Mouse (Mus musculus): ENCODE results near the gene Hfm1. TPM values are rescaled to one million over a fixed set of nuclear protein-coding genes. Genes with fewer than 3 reads are reported as not detected.

Gene Hfm1
- total RNA-seq, 1 experiment: 1.2 TPM

GRCm38 (mm10) chr5:106956467-106956866, 30.3 kb upstream of the Hfm1 start:
- no peak for TF ChIP-seq HCFC1 (IDR thresholded peaks at IDR 0.05; ENCODE audit: borderline replicate concordance, insufficient read depth, low read length)
- TF ChIP-seq MAFK (IDR thresholded peaks at IDR 0.05; ENCODE audit: insufficient read depth, low read depth, low read length): no peak
- no peak for TF ChIP-seq ZNF384 (IDR thresholded peaks at IDR 0.05; ENCODE audit: low read depth, low read length)
- TF ChIP-seq CHD2 (IDR thresholded peaks at IDR 0.05; ENCODE audit: low read depth, low read length): no peak
- TF ChIP-seq ZC3H11A (IDR thresholded peaks at IDR 0.05; ENCODE audit: borderline replicate concordance, low read depth, low read length): no peak
- in situ Hi-C loops (cut with MboI; ENCODE audit: low sequenced_read_pairs in 2 of 2, unreplicated experiment in 2 of 2): no loop called here
- H3K9me3 ChIP-seq (ENCODE audit: control insufficient read depth, insufficient read depth, low read depth, low read length): no peaks in the 10 kb centered on the region
- no peak for DNase-seq (ENCODE audit: low read depth, low spot score)
- peaks cover 0 to 3% of the 10 kb centered on the region in 2 experiments; a peak in 1 of 4 replicates for H3K4me1 ChIP-seq (ENCODE audit: control insufficient read depth in 2 of 2, insufficient read depth in 2 of 2, low read length in 2 of 2, poor library complexity in 1 of 2)
- H3K4me3 ChIP-seq (ENCODE audit: insufficient read depth in 1 of 2, low read depth in 1 of 2, low read length in 2 of 2, poor library complexity in 1 of 2, severe bottlenecking in 1 of 2): no peak overlapping the region
- H3K36me3 ChIP-seq (ENCODE audit: control insufficient read depth, insufficient read depth, low read length, poor library complexity, severe bottlenecking): no peaks in the 10 kb centered on the region
- no peak overlapping the region for H3K9ac ChIP-seq (ENCODE audit: insufficient read depth, low read depth, low read length, poor library complexity, severe bottlenecking)
- H3K27ac ChIP-seq (ENCODE audit: insufficient read depth, low read depth, low read length, poor library complexity, severe bottlenecking): no peak overlapping the region

GRCm38 (mm10) chr5:106948683-106949082, 22.6 kb upstream of the Hfm1 start:
- no peak for TF ChIP-seq ZNF384 (IDR thresholded peaks at IDR 0.05; ENCODE audit: low read depth, low read length)
- TF ChIP-seq HCFC1 (IDR thresholded peaks at IDR 0.05; ENCODE audit: borderline replicate concordance, insufficient read depth, low read length): no peak
- no peak for TF ChIP-seq MAFK (IDR thresholded peaks at IDR 0.05; ENCODE audit: insufficient read depth, low read depth, low read length)
- TF ChIP-seq CHD2 (IDR thresholded peaks at IDR 0.05; ENCODE audit: low read depth, low read length): no peak
- no peak for TF ChIP-seq ZC3H11A (IDR thresholded peaks at IDR 0.05; ENCODE audit: borderline replicate concordance, low read depth, low read length)
- no peak for DNase-seq (ENCODE audit: low read depth, low spot score)

GRCm38 (mm10) chr5:106946342-106946741, 20.2 kb upstream of the Hfm1 start:
- DNase-seq (ENCODE audit: low read depth, low spot score): no peak
- no peaks in the 10 kb centered on the region for H3K36me3 ChIP-seq (ENCODE audit: control insufficient read depth, insufficient read depth, low read length, poor library complexity, severe bottlenecking)
- no peaks in the 10 kb centered on the region for H3K4me1 ChIP-seq (ENCODE audit: control insufficient read depth in 2 of 2, insufficient read depth in 2 of 2, low read length in 2 of 2, poor library complexity in 1 of 2)
- no peaks in the 10 kb centered on the region for H3K9me3 ChIP-seq (ENCODE audit: control insufficient read depth, insufficient read depth, low read depth, low read length)
- H3K9ac ChIP-seq (ENCODE audit: insufficient read depth, low read depth, low read length, poor library complexity, severe bottlenecking): no peak overlapping the region
- no peak overlapping the region for H3K4me3 ChIP-seq (ENCODE audit: insufficient read depth in 1 of 2, low read depth in 1 of 2, low read length in 2 of 2, poor library complexity in 1 of 2, severe bottlenecking in 1 of 2)
- no peak overlapping the region for H3K27ac ChIP-seq (ENCODE audit: insufficient read depth, low read depth, low read length, poor library complexity, severe bottlenecking)
- no peak for TF ChIP-seq ZNF384 (IDR thresholded peaks at IDR 0.05; ENCODE audit: low read depth, low read length)
- no peak for TF ChIP-seq HCFC1 (IDR thresholded peaks at IDR 0.05; ENCODE audit: borderline replicate concordance, insufficient read depth, low read length)
- no peak for TF ChIP-seq CHD2 (IDR thresholded peaks at IDR 0.05; ENCODE audit: low read depth, low read length)
- TF ChIP-seq MAFK (IDR thresholded peaks at IDR 0.05; ENCODE audit: insufficient read depth, low read depth, low read length): no peak
- in situ Hi-C loops (cut with MboI; ENCODE audit: low sequenced_read_pairs in 2 of 2, unreplicated experiment in 2 of 2): no loop called here

More at GRCm38 (mm10) chr5:106948683-106949082, 22.6 kb upstream of the Hfm1 start:
- Histone ChIP-seq H3K27ac (ENCODE audit: insufficient read depth, low read depth, low read length, poor library complexity, severe bottlenecking) (no peak overlapping the region), H3K4me1 (ENCODE audit: control insufficient read depth in 2 of 2, insufficient read depth in 2 of 2, low read length in 2 of 2, poor library complexity in 1 of 2) (no peaks in the 10 kb centered on the region), H3K9me3 (ENCODE audit: control insufficient read depth, insufficient read depth, low read depth, low read length) (no peaks in the 10 kb centered on the region), H3K4me3 (ENCODE audit: insufficient read depth in 1 of 2, low read depth in 1 of 2, low read length in 2 of 2, poor library complexity in 1 of 2, severe bottlenecking in 1 of 2) (no peak overlapping the region), H3K36me3 (ENCODE audit: control insufficient read depth, insufficient read depth, low read length, poor library complexity, severe bottlenecking) (no peaks in the 10 kb centered on the region), H3K9ac (ENCODE audit: insufficient read depth, low read depth, low read length, poor library complexity, severe bottlenecking) (no peak overlapping the region)
- in situ Hi-C loops (cut with MboI; ENCODE audit: low sequenced_read_pairs in 2 of 2, unreplicated experiment in 2 of 2): no loop called here

GRCm38 (mm10) chr5:106927996-106928395, 1.9 kb upstream of the Hfm1 start:
- in situ Hi-C loops (cut with MboI; ENCODE audit: low sequenced_read_pairs in 2 of 2, unreplicated experiment in 2 of 2): no loop called here
- no peak overlapping the region for H3K4me3 ChIP-seq (ENCODE audit: insufficient read depth in 1 of 2, low read depth in 1 of 2, low read length in 2 of 2, poor library complexity in 1 of 2, severe bottlenecking in 1 of 2)
- no peak for TF ChIP-seq MAFK (IDR thresholded peaks at IDR 0.05; ENCODE audit: insufficient read depth, low read depth, low read length)
- no peak overlapping the region for H3K27ac ChIP-seq (ENCODE audit: insufficient read depth, low read depth, low read length, poor library complexity, severe bottlenecking)
- no peaks in the 10 kb centered on the region for H3K9me3 ChIP-seq (ENCODE audit: control insufficient read depth, insufficient read depth, low read depth, low read length)
- H3K4me1 ChIP-seq (ENCODE audit: control insufficient read depth in 2 of 2, insufficient read depth in 2 of 2, low read length in 2 of 2, poor library complexity in 1 of 2): no peaks in the 10 kb centered on the region
- DNase-seq (ENCODE audit: low read depth, low spot score): no peak
- no peak overlapping the region for H3K9ac ChIP-seq (ENCODE audit: insufficient read depth, low read depth, low read length, poor library complexity, severe bottlenecking)
- H3K36me3 ChIP-seq (ENCODE audit: control insufficient read depth, insufficient read depth, low read length, poor library complexity, severe bottlenecking): no peaks in the 10 kb centered on the region

- Histone ChIP-seq H3K9ac (ENCODE audit: insufficient read depth, low read depth, low read length, poor library complexity, severe bottlenecking) (peak overlapping the region; percentile 77), H3K27ac (ENCODE audit: insufficient read depth, low read depth, low read length, poor library complexity, severe bottlenecking) (no peak overlapping the region)
- no peak for DNase-seq (ENCODE audit: low read depth, low spot score)
These were observed 207 bp upstream of the Hfm1 start for GRCm38 (mm10) chr5:106926369-106926686.

More at GRCm38 (mm10) chr5:106926369-106926686, 207 bp upstream of the Hfm1 start:
- Histone ChIP-seq H3K4me1 (ENCODE audit: control insufficient read depth in 2 of 2, insufficient read depth in 2 of 2, low read length in 2 of 2, poor library complexity in 1 of 2) (no peaks in the 10 kb centered on the region), H3K9me3 (ENCODE audit: control insufficient read depth, insufficient read depth, low read depth, low read length) (no peaks in the 10 kb centered on the region), H3K4me3 (ENCODE audit: insufficient read depth in 1 of 2, low read depth in 1 of 2, low read length in 2 of 2, poor library complexity in 1 of 2, severe bottlenecking in 1 of 2) (peak overlapping the region; percentile 80 to 92), H3K36me3 (ENCODE audit: control insufficient read depth, insufficient read depth, low read length, poor library complexity, severe bottlenecking) (no peaks in the 10 kb centered on the region)
- no peak for TF ChIP-seq ZC3H11A (IDR thresholded peaks at IDR 0.05; ENCODE audit: borderline replicate concordance, low read depth, low read length)
- no peak for TF ChIP-seq MAFK (IDR thresholded peaks at IDR 0.05; ENCODE audit: insufficient read depth, low read depth, low read length)
- TF ChIP-seq HCFC1 (IDR thresholded peaks at IDR 0.05; ENCODE audit: borderline replicate concordance, insufficient read depth, low read length): no peak
- no peak for TF ChIP-seq CHD2 (IDR thresholded peaks at IDR 0.05; ENCODE audit: low read depth, low read length)
- TF ChIP-seq ZNF384 (IDR thresholded peaks at IDR 0.05; ENCODE audit: low read depth, low read length): no peak
- in situ Hi-C loops (cut with MboI; ENCODE audit: low sequenced_read_pairs in 2 of 2, unreplicated experiment in 2 of 2): no loop called here

Measured in ES-E14 (cell line).